Mouse (Mus musculus): ENCODE measurements around the gene Palm2. TPM values are rescaled to one million over a fixed set of nuclear protein-coding genes. Genes with fewer than 3 reads are reported as not detected.

The Palm2 gene
- polyA plus RNA-seq, 1 experiment from 2014 or later: 29.6 TPM

DNA sequence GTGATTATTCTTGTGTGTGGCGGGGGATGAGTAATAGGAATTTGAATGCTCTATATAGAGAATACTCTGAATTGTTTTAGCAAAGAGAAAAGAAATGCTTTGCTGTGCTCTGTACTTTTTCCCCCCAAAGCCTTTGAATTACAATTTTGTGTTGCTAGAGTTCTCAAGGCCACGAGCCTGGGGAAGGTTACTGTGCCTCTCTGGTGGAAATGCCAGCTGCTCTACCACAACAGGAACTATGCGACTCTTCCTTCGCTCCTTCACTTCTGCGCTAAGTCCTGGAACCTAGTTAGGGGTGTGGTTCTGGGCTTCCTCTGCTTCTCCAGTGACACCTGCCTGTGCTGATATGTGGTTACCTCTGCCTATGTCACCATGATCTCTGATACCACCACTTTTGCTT is 178.7 kb downstream of the Palm2 start:
- Histone ChIP-seq H3K4me1 (peaks cover 30% of the 10 kb centered on the region; the same call in 1 of the 2 replicates), H3K27ac (no peak overlapping the region), H3K4me3 (no peak overlapping the region), H3K27me3 (ENCODE audit: insufficient read depth, poor library complexity, severe bottlenecking) (no peaks in the 10 kb centered on the region), H3K9me3 (no peaks in the 10 kb centered on the region), H3K36me3 (peaks cover 5% of the 10 kb centered on the region; the same call in 1 of the 2 replicates)
- DNase-seq (ENCODE audit: low spot score): no peak
- 85% methylated on average over 5 of the region's 5 CpGs for WGBS

DNA sequence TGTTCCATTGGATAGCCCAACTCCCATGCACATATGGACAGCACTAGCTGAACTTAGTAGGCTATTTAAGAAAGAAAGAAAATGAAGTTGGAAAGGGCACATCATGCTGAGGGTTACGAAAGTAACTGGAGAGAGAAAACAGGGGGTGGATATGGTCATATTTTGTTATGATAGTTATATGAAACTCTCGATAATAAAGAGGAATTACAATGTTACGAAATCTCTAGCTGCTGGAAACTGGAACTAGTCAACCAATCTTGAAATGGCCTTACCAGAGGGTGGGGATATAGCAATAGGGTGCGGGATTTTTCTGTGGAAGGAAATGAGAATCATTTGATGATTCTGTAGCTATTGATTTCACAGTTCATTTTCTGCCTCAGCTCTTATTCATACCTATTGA is 180.6 kb downstream of the Palm2 start:
- 92% methylated on average over 4 of the region's 4 CpGs for WGBS
- peaks cover 24% of the 10 kb centered on the region; the same call in 1 of the 2 replicates for H3K4me1 ChIP-seq

DNA sequence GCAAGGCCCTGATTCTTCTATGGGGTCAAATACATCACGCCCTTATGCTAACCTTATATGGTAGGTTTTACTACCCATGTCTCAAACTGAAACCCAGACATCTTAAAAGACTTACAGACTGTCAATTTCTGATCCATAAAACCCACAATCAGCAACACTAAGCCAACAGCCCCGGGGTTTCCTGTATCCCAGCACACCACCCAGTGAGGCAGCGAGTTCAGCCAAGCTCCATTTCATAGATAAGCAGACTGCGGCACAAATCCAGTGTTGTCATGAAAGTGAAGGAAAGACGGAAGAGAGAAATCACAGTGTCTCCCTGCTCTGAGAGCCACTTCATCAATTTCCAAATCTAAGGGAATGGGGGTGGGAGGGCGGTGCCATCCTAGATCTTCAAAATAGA is 184.7 kb downstream of the Palm2 start:
- H3K4me3 ChIP-seq: no peak overlapping the region
- no peak overlapping the region for H3K27ac ChIP-seq
- H3K4me1 ChIP-seq: peaks cover 12% of the 10 kb centered on the region
- H3K9me3 ChIP-seq: no peaks in the 10 kb centered on the region
- DNase-seq (ENCODE audit: low spot score): no peak
- peaks cover 11% of the 10 kb centered on the region; the same call in 1 of the 2 replicates for H3K36me3 ChIP-seq
- WGBS: 76% methylated on average over 6 of the region's 6 CpGs
- no peaks in the 10 kb centered on the region for H3K27me3 ChIP-seq (ENCODE audit: insufficient read depth, poor library complexity, severe bottlenecking)

More for the DNA sequence above, 180.6 kb downstream of the Palm2 start:
- Histone ChIP-seq H3K9me3 (no peaks in the 10 kb centered on the region), H3K4me3 (no peak overlapping the region), H3K36me3 (peaks cover 10% of the 10 kb centered on the region; the same call in 1 of the 2 replicates), H3K27ac (no peak overlapping the region), H3K27me3 (ENCODE audit: insufficient read depth, poor library complexity, severe bottlenecking) (no peaks in the 10 kb centered on the region)
- DNase-seq (ENCODE audit: low spot score): no peak

DNA sequence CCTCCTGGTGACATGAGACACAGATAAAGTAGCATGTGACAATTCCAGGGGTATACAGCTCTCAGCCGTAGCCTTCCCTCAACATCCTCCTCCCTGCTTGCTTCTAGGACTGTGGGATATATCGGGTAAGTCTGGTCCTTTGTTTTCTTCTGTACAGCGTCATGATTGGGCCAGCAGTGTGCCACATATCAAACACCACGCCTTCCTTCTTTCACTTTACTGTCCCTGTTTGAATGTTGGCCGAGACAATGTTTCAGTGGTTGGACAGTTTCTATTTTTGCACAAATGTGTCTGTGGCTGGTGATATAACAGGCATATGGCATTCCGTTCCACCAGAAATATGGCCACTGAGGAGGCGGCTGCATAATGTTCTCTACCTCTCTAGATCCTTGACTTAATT is 188.8 kb downstream of the Palm2 start:
- Histone ChIP-seq H3K9me3 (no peaks in the 10 kb centered on the region), H3K4me3 (no peak overlapping the region), H3K4me1 (peaks cover 24% of the 10 kb centered on the region), H3K36me3 (peaks cover 9% of the 10 kb centered on the region; the same call in 1 of the 2 replicates), H3K27me3 (ENCODE audit: insufficient read depth, poor library complexity, severe bottlenecking) (no peaks in the 10 kb centered on the region), H3K27ac (peak overlapping the region; percentile 10; the same call in 1 of the 2 replicates)
- 51% methylated on average over 7 of the region's 7 CpGs for WGBS
- no peak for DNase-seq (ENCODE audit: low spot score)

DNA sequence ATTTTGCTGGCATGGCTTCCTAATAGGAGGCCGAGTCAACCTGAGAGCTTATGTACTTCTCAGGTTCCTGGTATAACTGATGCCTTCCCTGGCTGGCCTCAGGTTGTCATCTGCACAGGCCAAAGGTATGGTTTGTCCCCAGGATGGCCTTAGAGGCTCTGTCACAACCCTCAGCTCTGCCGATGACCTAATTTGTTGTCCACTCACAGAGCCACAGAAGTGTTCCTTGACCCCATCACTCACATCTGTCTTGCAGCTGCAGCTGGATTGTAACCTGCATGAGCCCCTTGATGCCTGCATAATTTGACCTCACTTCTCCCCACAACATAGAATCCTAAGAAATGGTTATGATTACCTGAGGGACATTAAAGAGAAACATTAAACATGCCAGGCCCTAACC is 190.8 kb downstream of the Palm2 start:
- DNase-seq (ENCODE audit: low spot score): no peak
- H3K4me1 ChIP-seq: peaks cover 30% of the 10 kb centered on the region
- WGBS: 78% methylated on average over 2 of the region's 2 CpGs
- peaks cover 4% of the 10 kb centered on the region; the same call in 1 of the 2 replicates for H3K36me3 ChIP-seq
- H3K4me3 ChIP-seq: no peak overlapping the region
- no peaks in the 10 kb centered on the region for H3K27me3 ChIP-seq (ENCODE audit: insufficient read depth, poor library complexity, severe bottlenecking)
- no peak overlapping the region for H3K27ac ChIP-seq
- no peaks in the 10 kb centered on the region for H3K9me3 ChIP-seq

DNA sequence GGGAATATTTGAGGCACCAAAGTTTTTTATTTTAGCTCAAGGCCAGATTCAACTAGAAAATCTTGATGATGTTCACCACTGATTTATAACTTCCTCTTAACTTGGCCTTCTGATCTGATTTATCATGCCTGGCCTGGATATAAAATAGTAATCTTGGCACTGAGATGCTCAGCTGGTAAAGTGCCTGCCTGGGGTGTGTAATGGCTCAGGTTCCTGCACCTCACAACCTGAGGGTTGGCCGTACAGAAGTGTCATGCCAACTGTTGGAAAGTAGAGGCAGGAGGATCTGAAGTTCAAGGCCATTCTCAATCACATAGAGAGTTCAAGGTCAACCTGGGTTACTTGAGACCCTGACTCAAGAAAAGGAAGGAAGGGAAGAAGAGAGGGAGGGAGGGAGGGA is 191.3 kb downstream of the Palm2 start:
- H3K27me3 ChIP-seq (ENCODE audit: insufficient read depth, poor library complexity, severe bottlenecking): no peaks in the 10 kb centered on the region
- no peaks in the 10 kb centered on the region for H3K36me3 ChIP-seq
- no peak overlapping the region for H3K4me3 ChIP-seq
- no peak for DNase-seq (ENCODE audit: low spot score)
- WGBS: 69% methylated on average over 1 of the region's 1 CpGs
- H3K9me3 ChIP-seq: no peaks in the 10 kb centered on the region
- no peak overlapping the region for H3K27ac ChIP-seq
- peaks cover 33% of the 10 kb centered on the region for H3K4me1 ChIP-seq

DNA sequence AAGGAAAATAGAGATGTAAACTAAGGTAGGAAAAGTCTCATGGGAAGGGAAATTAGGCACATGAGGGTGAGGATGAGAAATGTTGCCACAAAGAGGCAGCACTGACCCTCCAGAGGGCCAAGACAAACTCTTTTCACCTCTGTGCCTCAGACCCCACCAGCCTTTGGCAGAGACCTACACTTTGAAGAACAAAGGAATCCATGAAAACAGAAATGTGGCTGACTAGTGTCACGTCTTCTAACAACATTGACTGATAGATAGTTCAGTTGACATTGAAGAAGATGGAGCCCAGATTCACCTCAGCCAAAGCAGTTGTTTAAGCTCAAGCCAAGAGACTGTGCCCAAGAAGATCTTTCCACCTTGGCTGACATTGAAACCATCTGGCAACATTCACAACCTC is 191.7 kb downstream of the Palm2 start:
- Histone ChIP-seq H3K36me3 (no peaks in the 10 kb centered on the region), H3K27ac (no peak overlapping the region), H3K4me3 (no peak overlapping the region), H3K4me1 (peaks cover 36% of the 10 kb centered on the region), H3K27me3 (ENCODE audit: insufficient read depth, poor library complexity, severe bottlenecking) (no peaks in the 10 kb centered on the region), H3K9me3 (no peaks in the 10 kb centered on the region)
- WGBS: 50% methylated on average over 1 of the region's 1 CpGs
- DNase-seq (ENCODE audit: low spot score): no peak

DNA sequence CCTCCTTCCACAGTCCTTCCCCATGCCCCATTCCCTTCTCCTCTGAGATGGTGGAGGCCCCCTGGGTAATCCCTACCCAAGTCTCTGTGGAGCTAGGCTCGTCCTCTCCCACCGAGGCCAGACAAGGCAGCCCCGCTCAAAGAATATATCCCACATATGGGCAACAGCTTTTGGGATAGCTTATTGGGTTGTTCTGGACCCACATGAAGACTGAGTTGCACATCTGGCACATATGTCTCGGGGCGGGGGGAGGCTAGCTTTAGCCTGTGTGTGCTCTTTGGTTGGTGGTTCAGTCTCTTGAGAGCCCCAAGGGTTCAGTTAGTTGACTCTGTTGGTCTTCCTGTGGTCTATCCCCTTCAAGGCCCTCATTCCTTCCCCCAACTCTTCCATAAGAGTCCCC is 192.9 kb downstream of the Palm2 start:
- Histone ChIP-seq H3K4me3 (no peak overlapping the region), H3K4me1 (peaks cover 43% of the 10 kb centered on the region), H3K27ac (no peak overlapping the region), H3K36me3 (no peaks in the 10 kb centered on the region), H3K27me3 (ENCODE audit: insufficient read depth, poor library complexity, severe bottlenecking) (no peaks in the 10 kb centered on the region), H3K9me3 (no peaks in the 10 kb centered on the region)
- DNase-seq (ENCODE audit: low spot score): no peak
- 90% methylated on average over 5 of the region's 5 CpGs for WGBS

DNA sequence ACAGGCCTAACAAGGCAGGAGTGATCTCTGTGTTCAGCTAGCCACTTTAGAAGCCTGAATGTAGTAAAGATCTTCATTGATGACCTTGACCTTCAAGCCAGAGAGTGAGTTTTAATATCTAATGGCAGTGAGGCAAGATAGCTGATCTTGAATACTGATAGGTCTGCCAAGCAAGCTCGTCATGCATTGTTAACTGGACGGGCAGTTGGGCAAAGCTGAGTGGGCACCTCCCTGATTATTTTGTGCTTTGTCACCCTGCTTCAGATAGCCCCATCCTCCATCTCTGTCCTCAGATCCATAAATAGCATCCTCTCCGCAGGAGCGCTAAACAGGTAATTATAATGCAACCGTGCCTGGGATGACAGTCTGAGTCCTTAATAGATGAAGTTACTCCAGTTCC is 198.3 kb downstream of the Palm2 start:
- DNase-seq (ENCODE audit: low spot score): no peak
- Histone ChIP-seq H3K36me3 (no peaks in the 10 kb centered on the region), H3K4me3 (no peak overlapping the region), H3K27me3 (ENCODE audit: insufficient read depth, poor library complexity, severe bottlenecking) (no peaks in the 10 kb centered on the region), H3K4me1 (peaks cover 74% of the 10 kb centered on the region), H3K27ac (peak overlapping the region; percentile 42; the same call in 1 of the 2 replicates), H3K9me3 (no peaks in the 10 kb centered on the region)
- WGBS: 45% methylated on average over 5 of the region's 5 CpGs

DNA sequence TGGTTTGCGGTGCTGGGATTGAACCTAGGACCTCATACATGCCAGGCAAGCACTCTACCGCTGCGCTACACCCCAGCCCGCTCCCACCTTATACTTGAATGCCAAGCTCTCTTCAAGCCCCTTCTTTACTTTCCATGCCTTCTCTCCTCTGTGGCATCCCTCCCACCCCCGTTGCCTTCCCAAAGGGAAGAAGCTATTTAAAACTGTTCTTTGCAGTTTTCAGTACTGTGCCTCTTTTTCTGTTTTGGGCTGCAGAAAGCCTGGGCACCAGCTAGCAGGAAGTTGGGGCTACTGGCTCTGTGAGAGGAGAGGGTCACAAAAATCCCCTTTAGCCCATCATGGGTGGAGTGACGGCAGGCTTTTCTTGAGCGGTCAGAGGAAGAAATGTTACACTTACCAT is 199.0 kb downstream of the Palm2 start:
- no peaks in the 10 kb centered on the region for H3K9me3 ChIP-seq
- no peak overlapping the region for H3K4me3 ChIP-seq
- no peaks in the 10 kb centered on the region for H3K36me3 ChIP-seq
- no peaks in the 10 kb centered on the region for H3K27me3 ChIP-seq (ENCODE audit: insufficient read depth, poor library complexity, severe bottlenecking)
- peak overlapping the region; percentile 32; the same call in 1 of the 2 replicates for H3K27ac ChIP-seq
- WGBS: 88% methylated on average over 7 of the region's 7 CpGs
- no peak for DNase-seq (ENCODE audit: low spot score)
- H3K4me1 ChIP-seq: peaks cover 76% of the 10 kb centered on the region

DNA sequence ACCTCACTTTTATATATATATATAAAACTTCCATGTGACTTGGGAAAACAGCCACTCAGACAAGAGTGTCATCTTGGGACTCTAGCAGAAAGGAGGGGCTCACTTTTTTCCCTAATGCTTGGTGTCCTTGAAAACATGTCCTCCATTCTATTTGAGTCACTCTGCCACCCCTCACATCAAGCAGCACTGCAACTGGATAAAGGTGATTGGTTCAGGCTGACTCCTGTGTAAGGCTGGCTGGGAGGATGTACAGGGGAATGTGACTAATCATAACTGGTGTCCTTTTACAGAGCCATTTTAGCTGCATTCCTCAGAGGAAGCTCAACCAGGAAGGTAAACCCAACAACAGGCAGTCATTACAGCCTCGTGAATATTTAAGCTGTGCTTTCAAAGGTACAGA is 200.9 kb downstream of the Palm2 start:
- peaks cover 91% of the 10 kb centered on the region for H3K4me1 ChIP-seq
- peak overlapping the region; percentile 32; the same call in 1 of the 2 replicates for H3K27ac ChIP-seq

DNA sequence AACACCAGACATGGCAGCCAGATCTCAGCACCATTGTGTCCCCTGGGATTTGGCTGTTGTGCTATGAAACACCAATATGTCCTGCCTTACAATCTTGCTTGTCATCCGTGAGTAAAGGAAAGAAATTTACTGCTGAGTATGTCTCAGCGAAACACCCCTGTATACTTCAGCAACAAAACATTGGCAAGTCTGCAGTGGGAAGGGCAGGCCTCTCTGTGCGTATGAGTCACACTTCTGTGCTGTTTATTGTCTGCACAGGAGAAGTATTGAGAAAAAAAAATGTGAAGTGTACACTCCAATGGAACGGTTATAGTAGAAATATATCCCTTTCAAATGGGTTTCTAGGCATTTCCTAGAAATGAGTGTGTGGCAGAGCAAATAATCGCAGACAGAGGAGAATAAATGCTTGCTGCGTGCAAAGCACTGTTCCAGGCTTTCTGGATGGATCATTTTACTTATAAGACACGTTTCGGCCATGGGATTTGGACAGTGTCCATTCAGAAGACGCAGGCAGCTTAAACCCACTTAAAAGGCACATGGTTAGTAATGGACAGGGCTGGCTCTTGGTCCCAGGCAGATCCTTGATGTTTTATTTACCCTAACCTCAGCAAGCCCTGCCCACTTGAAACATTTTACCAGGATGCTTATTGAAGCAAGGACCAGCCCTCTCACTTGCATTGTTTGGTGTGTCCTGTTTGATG is 202.9 kb downstream of the Palm2 start:
- Histone ChIP-seq H3K4me1 (peaks cover 83% of the 10 kb centered on the region), H3K36me3 (peaks cover 6% of the 10 kb centered on the region; the same call in 1 of the 2 replicates), H3K27me3 (ENCODE audit: insufficient read depth, poor library complexity, severe bottlenecking) (no peaks in the 10 kb centered on the region), H3K9me3 (no peaks in the 10 kb centered on the region), H3K27ac (no peak overlapping the region), H3K4me3 (no peak overlapping the region)
- WGBS: 83% methylated on average over 9 of the region's 9 CpGs
- DNase-seq (ENCODE audit: low spot score): no peak

More for the DNA sequence above, 200.9 kb downstream of the Palm2 start:
- Histone ChIP-seq H3K36me3 (peaks cover 6% of the 10 kb centered on the region; the same call in 1 of the 2 replicates), H3K27me3 (ENCODE audit: insufficient read depth, poor library complexity, severe bottlenecking) (no peaks in the 10 kb centered on the region), H3K4me3 (no peak overlapping the region), H3K9me3 (no peaks in the 10 kb centered on the region)
- DNase-seq (ENCODE audit: low spot score): no peak
- WGBS: 71% methylated on average over 1 of the region's 1 CpGs

DNA sequence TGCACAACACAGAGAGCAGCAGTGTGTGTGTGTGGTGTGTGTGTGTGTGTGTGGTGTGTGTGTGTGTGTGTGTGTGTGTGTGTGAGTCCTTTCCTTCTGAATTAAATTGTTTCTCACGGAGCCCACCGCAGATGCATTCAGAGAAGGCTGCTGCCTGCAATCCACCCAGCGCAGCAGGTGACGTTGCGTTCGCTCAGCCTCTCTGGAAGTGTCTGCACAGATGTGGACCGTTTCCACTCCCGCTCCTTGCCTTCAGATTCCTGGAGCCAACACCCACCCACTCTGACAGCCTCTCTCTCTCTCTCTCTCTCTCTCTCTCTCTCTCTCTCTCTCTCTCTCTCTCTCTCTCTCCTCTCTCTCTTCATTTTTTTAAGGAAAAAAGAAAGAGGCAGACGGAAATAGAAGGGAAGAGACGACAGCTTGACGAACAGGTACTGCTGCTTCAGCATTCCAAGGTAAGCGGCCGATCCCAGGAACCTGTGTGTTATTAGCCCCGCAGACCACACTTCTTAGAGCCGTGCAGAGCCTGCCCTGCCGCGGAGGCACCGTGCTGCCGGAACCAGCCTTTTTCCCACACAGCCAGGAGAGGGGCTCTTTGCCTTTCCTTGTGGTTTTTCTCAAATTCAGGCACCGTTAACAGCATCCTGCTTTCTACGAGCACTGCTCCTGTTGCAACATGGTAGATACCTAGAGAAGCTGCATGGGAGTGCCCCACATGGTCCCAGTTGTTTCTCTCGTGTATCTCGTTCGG is 203.8 kb downstream of the Palm2 start:
- H3K4me1 ChIP-seq: peaks cover 74% of the 10 kb centered on the region
- H3K4me3 ChIP-seq: peak overlapping the region; percentile 32
- H3K9me3 ChIP-seq: no peaks in the 10 kb centered on the region
- peaks cover 6% of the 10 kb centered on the region; the same call in 1 of the 2 replicates for H3K36me3 ChIP-seq
- no peak for DNase-seq (ENCODE audit: low spot score)
- H3K27me3 ChIP-seq (ENCODE audit: insufficient read depth, poor library complexity, severe bottlenecking): no peaks in the 10 kb centered on the region
- 43% methylated on average over 24 of the region's 24 CpGs for WGBS
- peak overlapping the region; percentile 67 for H3K27ac ChIP-seq
